Mouse (Mus musculus): ENCODE measurements at regions not wholly inside any gene's neighbourhood (a gene's known extent, or its start where the extent isn't known, plus 50 kb on each side); places are given as distances from the start of the nearest gene placed in this dataset.

- intact Hi-C loops (cut with DNase I): loop anchor here (10.0 kb wide), 1 partner anchor 130 kb away; no protein-coding TSS in a partner anchor
Observed at GRCm38 (mm10) chr9:117904621-117905020, 135.7 kb upstream of the Azi2 start.

GRCm38 (mm10) chr9:117903025-117903424 lies 137.3 kb upstream of the Azi2 start:
- peak; percentile 15 to 40 for DNase-seq
- Histone ChIP-seq H3K27ac (no peak overlapping the region), H3K4me3 (no peak overlapping the region), H3K27me3 (ENCODE audit: control insufficient read depth, insufficient read depth, low read length) (no peaks in the 10 kb centered on the region), H3K79me2 (replicated peaks; ENCODE audit: control insufficient read depth, insufficient read depth, low read length) (no peaks in the 10 kb centered on the region), H3K36me3 (ENCODE audit: control insufficient read depth, insufficient read depth, low read length) (no peaks in the 10 kb centered on the region), H3K9ac (ENCODE audit: low read depth, low read length) (no peak overlapping the region), H3K4me1 (ENCODE audit: control insufficient read depth, insufficient read depth, low read length) (no peaks in the 10 kb centered on the region)
- 36% methylated on average over 4 of the region's 4 CpGs for WGBS
- TF ChIP-seq CTCF (IDR thresholded peaks at IDR 0.05): peak; percentile 62
- TF ChIP-seq EP300 (IDR thresholded peaks at IDR 0.05; ENCODE audit: insufficient read depth, low read depth, low read length): no peak
- TF ChIP-seq POLR2A (IDR thresholded peaks at IDR 0.05; ENCODE audit: insufficient read depth, low read depth, low read length): no peak
- intact Hi-C loops (cut with DNase I): loop anchor here (2.0 to 10.0 kb wide), 2 partner anchors 64 to 132 kb away; no protein-coding TSS in a partner anchor

More at GRCm38 (mm10) chr9:117904621-117905020, 135.7 kb upstream of the Azi2 start:
- Histone ChIP-seq H3K4me1 (ENCODE audit: control insufficient read depth, insufficient read depth, low read length) (no peaks in the 10 kb centered on the region), H3K36me3 (ENCODE audit: control insufficient read depth, insufficient read depth, low read length) (no peaks in the 10 kb centered on the region), H3K27me3 (ENCODE audit: control insufficient read depth, insufficient read depth, low read length) (no peaks in the 10 kb centered on the region), H3K4me3 (no peak overlapping the region), H3K9ac (ENCODE audit: low read depth, low read length) (no peak overlapping the region), H3K79me2 (replicated peaks; ENCODE audit: control insufficient read depth, insufficient read depth, low read length) (no peaks in the 10 kb centered on the region), H3K27ac (no peak overlapping the region)
- WGBS: 90% methylated on average over 8 of the region's 8 CpGs
- TF ChIP-seq CTCF (IDR thresholded peaks at IDR 0.05) (no peak), EP300 (IDR thresholded peaks at IDR 0.05; ENCODE audit: insufficient read depth, low read depth, low read length) (no peak), POLR2A (IDR thresholded peaks at IDR 0.05; ENCODE audit: insufficient read depth, low read depth, low read length) (no peak)
- DNase-seq: no peak

DNA sequence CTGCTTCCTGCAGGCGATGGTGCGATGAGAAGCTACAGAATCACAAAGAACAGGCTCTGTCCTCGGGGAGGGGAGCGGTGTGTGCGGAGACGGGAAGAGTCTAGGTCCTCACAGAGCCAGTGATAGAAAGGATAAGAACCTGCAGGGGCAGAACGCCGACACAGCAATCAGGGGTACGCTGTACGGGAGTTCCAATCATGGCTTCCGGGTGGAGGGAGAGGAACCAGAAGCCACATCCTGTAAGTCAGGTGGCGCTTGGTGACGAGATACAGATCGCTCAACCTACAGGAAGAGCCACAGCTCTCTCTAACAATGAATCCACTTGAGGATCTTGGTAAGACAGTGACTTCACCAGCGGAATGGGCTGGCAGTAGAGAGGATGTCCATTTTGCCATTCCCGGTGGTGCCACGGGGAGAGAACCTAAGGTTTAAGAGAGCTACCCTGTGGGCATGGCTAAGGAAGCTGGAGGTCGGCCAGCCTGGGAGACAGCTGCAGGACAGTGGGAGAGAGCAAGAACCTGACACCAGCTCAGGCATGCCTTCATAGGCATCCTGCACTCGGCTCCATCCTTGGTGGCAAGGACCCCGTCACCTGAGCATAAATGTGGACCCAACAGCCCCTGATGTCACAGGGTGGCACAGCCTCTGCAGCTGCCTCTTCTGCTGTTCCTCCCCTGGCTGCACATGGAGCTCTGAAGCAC lies 137.9 kb upstream of the Azi2 start:
- 48% methylated on average over 20 of the region's 20 CpGs for WGBS
- Histone ChIP-seq H3K36me3 (ENCODE audit: control insufficient read depth, insufficient read depth, low read length) (no peaks in the 10 kb centered on the region), H3K4me3 (no peak overlapping the region; the same call in 1 of the 2 replicates), H3K9ac (ENCODE audit: low read depth, low read length) (no peak overlapping the region), H3K79me2 (replicated peaks; ENCODE audit: control insufficient read depth, insufficient read depth, low read length) (no peaks in the 10 kb centered on the region), H3K27me3 (ENCODE audit: control insufficient read depth, insufficient read depth, low read length) (no peaks in the 10 kb centered on the region), H3K27ac (no peak overlapping the region), H3K4me1 (ENCODE audit: control insufficient read depth, insufficient read depth, low read length) (no peaks in the 10 kb centered on the region)
- intact Hi-C loops (cut with DNase I): loop anchor here (2.0 to 10.0 kb wide), 2 partner anchors 64 to 132 kb away; no protein-coding TSS in a partner anchor
- no peak for TF ChIP-seq POLR2A (IDR thresholded peaks at IDR 0.05; ENCODE audit: insufficient read depth, low read depth, low read length)
- TF ChIP-seq EP300 (IDR thresholded peaks at IDR 0.05; ENCODE audit: insufficient read depth, low read depth, low read length): no peak
- no peak for TF ChIP-seq CTCF (IDR thresholded peaks at IDR 0.05)
- DNase-seq: peak in 1 of 2 experiments; percentile 14

- DNase-seq: no peak
- intact Hi-C loops (cut with DNase I): loop anchor here (10.0 kb wide), 1 partner anchor 134 kb away; no protein-coding TSS in a partner anchor
- H3K4me1 ChIP-seq (ENCODE audit: control insufficient read depth, insufficient read depth, low read length): no peaks in the 10 kb centered on the region
- TF ChIP-seq CTCF (IDR thresholded peaks at IDR 0.05): no peak
- no peak for TF ChIP-seq EP300 (IDR thresholded peaks at IDR 0.05; ENCODE audit: insufficient read depth, low read depth, low read length)
- TF ChIP-seq POLR2A (IDR thresholded peaks at IDR 0.05; ENCODE audit: insufficient read depth, low read depth, low read length): no peak
- H3K9ac ChIP-seq (ENCODE audit: low read depth, low read length): no peak overlapping the region
- no peak overlapping the region for H3K27ac ChIP-seq
- no peak overlapping the region for H3K4me3 ChIP-seq
- H3K79me2 ChIP-seq (replicated peaks; ENCODE audit: control insufficient read depth, insufficient read depth, low read length): no peaks in the 10 kb centered on the region
- no peaks in the 10 kb centered on the region for H3K27me3 ChIP-seq (ENCODE audit: control insufficient read depth, insufficient read depth, low read length)
- 73% methylated on average over 12 of the region's 12 CpGs for WGBS
- no peaks in the 10 kb centered on the region for H3K36me3 ChIP-seq (ENCODE audit: control insufficient read depth, insufficient read depth, low read length)
Observed at GRCm38 (mm10) chr9:117900631-117901030, 139.7 kb upstream of the Azi2 start.

- no peaks in the 10 kb centered on the region for H3K36me3 ChIP-seq (ENCODE audit: control insufficient read depth, insufficient read depth, low read length)
- intact Hi-C loops (cut with DNase I): no loop called here
- no peaks in the 10 kb centered on the region for H3K4me1 ChIP-seq (ENCODE audit: control insufficient read depth, insufficient read depth, low read length)
- H3K79me2 ChIP-seq (replicated peaks; ENCODE audit: control insufficient read depth, insufficient read depth, low read length): no peaks in the 10 kb centered on the region
- no peak overlapping the region for H3K27ac ChIP-seq
- no peak overlapping the region for H3K4me3 ChIP-seq
- no peaks in the 10 kb centered on the region for H3K27me3 ChIP-seq (ENCODE audit: control insufficient read depth, insufficient read depth, low read length)
- no peak overlapping the region for H3K9ac ChIP-seq (ENCODE audit: low read depth, low read length)
- no peak for TF ChIP-seq POLR2A (IDR thresholded peaks at IDR 0.05; ENCODE audit: insufficient read depth, low read depth, low read length)
- TF ChIP-seq EP300 (IDR thresholded peaks at IDR 0.05; ENCODE audit: insufficient read depth, low read depth, low read length): no peak
- TF ChIP-seq CTCF (IDR thresholded peaks at IDR 0.05): no peak
- WGBS: 54% methylated on average over 8 of the region's 8 CpGs
- no peak for DNase-seq
Observed at GRCm38 (mm10) chr9:117896517-117896916, 143.8 kb upstream of the Azi2 start.

DNA sequence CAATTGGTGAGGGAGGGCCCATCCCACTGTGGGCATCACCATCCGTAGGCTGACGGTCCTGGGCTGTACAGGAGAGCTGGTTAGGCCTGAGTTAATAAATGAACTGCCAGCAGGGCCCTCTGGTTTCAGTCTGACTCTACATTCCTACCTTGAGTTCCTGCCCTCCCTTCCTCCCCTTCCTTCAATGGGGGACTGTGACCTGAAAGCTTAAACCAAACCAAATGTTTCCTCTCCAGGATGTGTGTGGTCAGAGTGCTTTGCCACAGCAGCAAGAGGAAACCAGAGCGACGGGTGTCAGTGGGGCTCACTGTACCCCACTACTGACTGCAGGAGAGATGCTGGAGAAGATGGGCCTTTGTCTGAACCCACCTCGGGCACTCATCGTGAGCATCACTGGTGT lies 147.7 kb upstream of the Azi2 start:
- Histone ChIP-seq H3K79me2 (replicated peaks; ENCODE audit: control insufficient read depth, insufficient read depth, low read length) (no peaks in the 10 kb centered on the region), H3K27ac (no peak overlapping the region), H3K36me3 (ENCODE audit: control insufficient read depth, insufficient read depth, low read length) (no peaks in the 10 kb centered on the region), H3K4me1 (ENCODE audit: control insufficient read depth, insufficient read depth, low read length) (no peaks in the 10 kb centered on the region), H3K4me3 (no peak overlapping the region), H3K27me3 (ENCODE audit: control insufficient read depth, insufficient read depth, low read length) (no peaks in the 10 kb centered on the region), H3K9ac (ENCODE audit: low read depth, low read length) (no peak overlapping the region)
- 77% methylated on average over 6 of the region's 6 CpGs for WGBS
- no peak for DNase-seq
- TF ChIP-seq POLR2A (IDR thresholded peaks at IDR 0.05; ENCODE audit: insufficient read depth, low read depth, low read length): no peak
- no peak for TF ChIP-seq EP300 (IDR thresholded peaks at IDR 0.05; ENCODE audit: insufficient read depth, low read depth, low read length)
- no peak for TF ChIP-seq CTCF (IDR thresholded peaks at IDR 0.05)
- intact Hi-C loops (cut with DNase I): no loop called here
